In genomic region chr3:157085180-157085579, GRCm38 (mm10) we compare ENCODE assay signal across 20 mouse cellular contexts.
DNase-seq lines count a peak whose midpoint lies in the region; ATAC-seq lines count a peak whose summit lies in the region.
"Had no signal": no experiment of that assay in that cellular context is flagged by ENCODE, and none has a peak within 500 bp of the region (broad histone marks: within the 10 kb centered on the region; RNA-seq: fewer than 3 reads in every experiment).

No protein-coding gene starts in this region.

- peak; percentile 79 for ATAC-seq in frontal cortex, adult (ENCODE audit: low TSS enrichment)
- ATAC-seq in liver, embryonic 12.5 days, result no peak
- ATAC-seq: activated CD4-positive, CD25-positive, alpha-beta regulatory T cell, adult 4 months; forebrain, embryonic 13.5 days; forebrain, postnatal 0 days; intestine, embryonic 16.5 days had no signal

- no peak for DNase-seq in frontal cortex, postnatal 10 days (ENCODE audit: low spot score in 2 of 2)
- peak; percentile 83 for DNase-seq in cerebellum, adult 8-10 months
- peak; percentile 74 to 83 for DNase-seq in cerebellum, postnatal 14 days
- DNase-seq in retina, postnatal 1 day, result peak; percentile 21
- no peak for DNase-seq in T-cell, adult 2 months (ENCODE audit: low spot score)
- DNase-seq in spleen, adult 12 weeks (ENCODE audit: low spot score), result no peak
- DNase-seq: adrenal gland, postnatal 14 days; forebrain, postnatal 0 days; heart, adult 18-20 months; heart, postnatal 36 days; kidney, adult 2 months had no signal

- H3K9me3 ChIP-seq in liver, embryonic 12.5 days (replicated peaks), result no peaks in the 10 kb centered on the region
- H3K9me3 ChIP-seq: embryonic facial prominence, embryonic 10.5 days; forebrain, embryonic 13.5 days; heart, embryonic 10.5 days; heart, embryonic 15.5 days; hindbrain, embryonic 15.5 days had no signal

- H3K4me2 ChIP-seq in liver, embryonic 12.5 days, result no peak overlapping the region
- H3K4me2 ChIP-seq: forebrain, embryonic 13.5 days; heart, embryonic 15.5 days; hindbrain, embryonic 15.5 days had no signal

- H3K27ac ChIP-seq in liver, embryonic 12.5 days, result no peak overlapping the region
- H3K27ac ChIP-seq: embryonic facial prominence, embryonic 10.5 days; forebrain, embryonic 13.5 days; heart, embryonic 10.5 days; heart, embryonic 15.5 days; hindbrain, embryonic 15.5 days had no signal

- no peak overlapping the region for H3K9ac ChIP-seq in liver, embryonic 12.5 days
- H3K9ac ChIP-seq: forebrain, embryonic 13.5 days; forebrain, postnatal 0 days; heart, embryonic 15.5 days; hindbrain, embryonic 15.5 days had no signal

- no peaks in the 10 kb centered on the region for H3K4me1 ChIP-seq in liver, embryonic 12.5 days
- H3K4me1 ChIP-seq: embryonic facial prominence, embryonic 10.5 days; heart, embryonic 10.5 days; heart, embryonic 15.5 days; hindbrain, embryonic 15.5 days had no signal

- no peaks in the 10 kb centered on the region for H3K36me3 ChIP-seq in liver, embryonic 12.5 days
- H3K36me3 ChIP-seq: embryonic facial prominence, embryonic 10.5 days; heart, embryonic 10.5 days; heart, embryonic 15.5 days; hindbrain, embryonic 15.5 days had no signal

- H3K27me3 ChIP-seq in liver, embryonic 12.5 days (replicated peaks), result no peaks in the 10 kb centered on the region
- H3K27me3 ChIP-seq: forebrain, embryonic 13.5 days; heart, embryonic 15.5 days; hindbrain, embryonic 15.5 days had no signal

- 47% methylated on average over 1 of the region's 1 CpGs for WGBS in liver, embryonic 12.5 days (ENCODE audit: insufficient replicate concordance)

- H3K4me3 ChIP-seq in liver, embryonic 12.5 days, result no peak overlapping the region
- H3K4me3 ChIP-seq: embryonic facial prominence, embryonic 10.5 days; forebrain, embryonic 13.5 days; heart, embryonic 10.5 days; heart, embryonic 15.5 days; hindbrain, embryonic 15.5 days had no signal

Comparison
In these comparisons a context has a peak if more than half of its experiments do, and no peak if none do; other contexts are left out.
1. DNase-seq: peak in cerebellum, adult 8-10 months (single experiment), cerebellum, postnatal 14 days (2 of 2) and retina, postnatal 1 day (single experiment); none in frontal cortex, postnatal 10 days (0 of 2), T-cell, adult 2 months (single experiment) and spleen, adult 12 weeks (single experiment).